Mouse (Mus musculus) neural tube, embryonic 11.5 days (tissue): ENCODE measurements at regions not wholly inside any gene's neighbourhood (a gene's known extent, or its start where the extent isn't known, plus 50 kb on each side); places are given as distances from the start of the nearest gene placed in this dataset.

Experiments
- ATAC-seq: fragments of 200-750 bp; cut with Nextera tagmentation; 2 replicates; pipeline ENCODE4 v1.8.0; 2017; ENCODE audit warnings: moderate number of reproducible peaks, mild to moderate bottlenecking, moderate TSS enrichment, moderate library complexity; ENCODE audit not compliant: insufficient read depth, low FRiP score, low TSS enrichment
- DNase-seq: peaks from one replicate; pipeline ENCODE4 v3.0.0-alpha.2; 2015; ENCODE audit warnings: low spot score
- H3K27ac ChIP-seq: fragments of 300-500 bp; sonication (generic); 2 replicates; pipeline ENCODE4 v1.5.1; 2014; ENCODE audit warnings: low read depth, mild to moderate bottlenecking, low read length
- H3K27me3 ChIP-seq: fragments of 300-500 bp; sonication (generic); 2 replicates; pipeline ENCODE4 v1.6.1; 2014; ENCODE audit warnings: mild to moderate bottlenecking, low read length, mixed read lengths; ENCODE audit not compliant: control insufficient read depth, insufficient read depth
- H3K36me3 ChIP-seq: fragments of 300-500 bp; sonication (generic); 2 replicates; pipeline ENCODE4 v1.6.1; 2014; ENCODE audit warnings: mild to moderate bottlenecking, low read length, moderate library complexity, mixed read lengths; ENCODE audit not compliant: control insufficient read depth, insufficient read depth
- H3K4me1 ChIP-seq: fragments of 300-500 bp; sonication (generic); 2 replicates; pipeline ENCODE4 v1.6.1; 2014; ENCODE audit warnings: low read length, mixed read lengths; ENCODE audit not compliant: control insufficient read depth, insufficient read depth
- H3K4me2 ChIP-seq: fragments of 300-500 bp; sonication (generic); 2 replicates; pipeline ENCODE4 v1.6.1; 2014; ENCODE audit warnings: low read depth, mild to moderate bottlenecking, moderate library complexity
- H3K4me3 ChIP-seq: fragments of 300-500 bp; sonication (generic); 2 replicates; pipeline ENCODE4 v1.5.1; 2014; ENCODE audit warnings: low read depth, low read length
- H3K9ac ChIP-seq: fragments of 300-500 bp; sonication (generic); 2 replicates; pipeline ENCODE4 v1.6.1; 2014; ENCODE audit warnings: mild to moderate bottlenecking, low read length
- H3K9me3 ChIP-seq: fragments of 300-500 bp; sonication (generic); 2 replicates; pipeline ENCODE4 v1.6.1; 2016; ENCODE audit warnings: low read length; ENCODE audit not compliant: control insufficient read depth
- WGBS: fragments of 180-500 bp; shearing (Covaris S2); extraction: QIAGEN DNeasy Blood & Tissue Kit; methylation state at CpG from one replicate; pipeline ENCODE4 v1.1.7; 2014; 5-methylcytosine and 5-hydroxymethylcytosine counted together

DNA sequence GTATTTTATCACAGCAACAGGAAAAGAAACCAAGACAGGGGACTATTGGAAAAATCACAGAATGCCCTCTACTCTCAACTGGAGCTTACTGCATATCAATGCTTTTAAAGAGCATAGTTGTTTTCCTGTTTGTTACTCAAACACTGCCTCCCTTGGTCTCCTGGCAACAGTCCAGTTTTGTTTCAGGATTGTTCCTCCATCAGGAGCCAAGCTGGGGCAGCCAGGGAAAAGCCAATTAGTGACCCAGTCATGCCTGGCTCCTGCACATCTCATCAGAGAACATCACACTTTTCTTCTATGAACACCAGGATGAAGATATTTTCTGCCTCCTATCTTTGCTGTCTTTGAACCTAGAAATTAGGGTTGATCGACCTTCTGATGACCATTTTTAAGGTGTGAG is 113.6 kb upstream of the Wscd1 start:
- Histone ChIP-seq H3K4me1 (peaks cover 3% of the 10 kb centered on the region; the same call in 1 of the 2 replicates), H3K27ac (no peak overlapping the region), H3K36me3 (no peaks in the 10 kb centered on the region), H3K4me2 (no peak overlapping the region), H3K4me3 (no peak overlapping the region), H3K9ac (no peak overlapping the region), H3K27me3 (no peaks in the 10 kb centered on the region), H3K9me3 (no peaks in the 10 kb centered on the region)
- WGBS = 79% methylated on average over 1 of the region's 1 CpGs
- no peak for DNase-seq
- no peak for ATAC-seq

- ATAC-seq (no peak; the same call in 1 of the 2 replicates), DNase-seq (peak; percentile 47)
- no peak overlapping the region for H3K27ac ChIP-seq
- H3K9ac ChIP-seq = no peak overlapping the region
- H3K9me3 ChIP-seq = no peaks in the 10 kb centered on the region
- no peak overlapping the region for H3K4me3 ChIP-seq
- no peak overlapping the region for H3K4me2 ChIP-seq
- H3K36me3 ChIP-seq = no peaks in the 10 kb centered on the region
- 9% methylated on average over 5 of the region's 5 CpGs for WGBS
- H3K4me1 ChIP-seq = peaks cover 3% of the 10 kb centered on the region; the same call in 1 of the 2 replicates
- no peaks in the 10 kb centered on the region for H3K27me3 ChIP-seq
These were observed 112.9 kb upstream of the Wscd1 start for GRCm38 (mm10) chr11:71636785-71637184.

GRCm38 (mm10) chr11:71642886-71643285 is 106.8 kb upstream of the Wscd1 start:
- no peaks in the 10 kb centered on the region for H3K36me3 ChIP-seq
- H3K4me3 ChIP-seq = no peak overlapping the region
- no peak overlapping the region for H3K9ac ChIP-seq
- no peaks in the 10 kb centered on the region for H3K9me3 ChIP-seq
- H3K4me1 ChIP-seq = no peaks in the 10 kb centered on the region
- 66% methylated on average over 5 of the region's 5 CpGs for WGBS
- no peak for ATAC-seq
- H3K4me2 ChIP-seq = no peak overlapping the region
- no peaks in the 10 kb centered on the region for H3K27me3 ChIP-seq
- DNase-seq = no peak
- no peak overlapping the region for H3K27ac ChIP-seq

DNA sequence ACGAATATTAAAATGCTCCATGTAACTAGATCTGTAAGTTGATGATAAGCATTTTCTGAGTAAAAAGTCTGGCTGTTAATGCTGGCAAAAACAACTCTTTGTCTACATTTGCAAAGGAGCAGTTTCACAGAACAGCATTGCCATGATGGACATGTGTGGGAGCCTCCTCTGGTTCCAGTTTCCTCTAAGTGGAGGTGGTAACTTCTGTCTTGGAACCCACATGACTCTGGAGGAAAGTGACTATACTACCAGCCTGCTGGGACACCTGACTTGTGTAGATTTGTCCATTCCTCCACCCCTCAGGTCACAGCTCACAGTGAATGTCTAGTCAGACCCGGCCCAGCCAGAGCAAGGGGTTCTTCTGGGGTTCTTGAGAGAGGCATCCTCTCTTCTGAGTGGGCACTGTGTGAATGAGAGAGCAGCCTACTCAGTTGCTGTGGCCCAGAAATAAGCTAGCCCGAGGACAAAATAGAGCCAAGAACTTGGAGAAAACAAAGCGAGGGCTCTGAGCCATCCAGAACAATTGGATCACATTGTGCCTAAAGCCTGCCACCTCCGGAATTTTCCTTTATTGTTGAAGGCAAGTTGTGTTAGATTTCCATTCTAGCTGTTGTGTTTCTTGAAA is 97.9 kb upstream of the Wscd1 start:
- ATAC-seq (no peak), DNase-seq (no peak)
- no peak overlapping the region for H3K4me2 ChIP-seq
- no peaks in the 10 kb centered on the region for H3K36me3 ChIP-seq
- 89% methylated on average over 5 of the region's 5 CpGs for WGBS
- no peak overlapping the region for H3K4me3 ChIP-seq
- no peaks in the 10 kb centered on the region for H3K9me3 ChIP-seq
- no peaks in the 10 kb centered on the region for H3K27me3 ChIP-seq
- no peaks in the 10 kb centered on the region for H3K4me1 ChIP-seq
- H3K27ac ChIP-seq = no peak overlapping the region
- H3K9ac ChIP-seq = no peak overlapping the region

DNA sequence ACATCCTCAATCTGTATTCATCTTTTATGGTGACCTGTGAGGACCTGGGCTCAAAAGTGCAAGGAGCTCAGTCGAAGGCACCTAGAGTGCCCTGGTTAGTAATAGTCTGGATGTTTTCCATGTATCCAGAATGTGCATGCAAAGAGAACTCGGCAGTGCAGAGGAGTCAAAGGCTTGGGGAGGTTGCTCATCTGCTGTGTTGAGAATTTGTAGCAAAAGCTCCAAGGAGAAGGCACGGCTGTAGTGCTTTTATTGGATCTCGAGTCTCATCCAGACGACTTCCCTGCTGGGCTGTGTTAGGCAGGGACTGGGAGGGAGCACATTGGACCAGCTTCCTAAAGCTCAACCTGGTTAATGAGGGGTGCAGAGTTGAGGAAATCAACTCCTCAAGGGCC is 97.3 kb upstream of the Wscd1 start:
- WGBS = 64% methylated on average over 5 of the region's 5 CpGs
- H3K4me1 ChIP-seq = no peaks in the 10 kb centered on the region

DNA sequence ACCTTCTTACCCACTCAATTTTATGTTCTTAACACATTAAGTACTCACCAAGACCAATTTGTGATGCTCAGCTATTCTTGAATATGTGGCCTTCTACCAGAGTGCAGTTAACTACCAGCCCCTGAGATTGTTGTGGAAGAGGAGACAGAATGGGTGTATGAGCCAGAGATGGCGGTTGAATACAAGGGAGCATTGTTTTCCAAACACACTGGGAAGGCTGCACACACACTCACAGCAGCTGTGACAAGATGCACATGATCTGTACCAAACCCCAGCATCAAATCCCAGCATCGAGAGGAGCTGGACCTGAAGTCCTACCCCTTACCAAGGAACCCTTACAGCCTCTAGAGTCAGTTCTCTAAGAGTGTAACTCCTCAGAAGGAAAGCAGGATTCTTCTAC is 91.4 kb upstream of the Wscd1 start:
- no peak for DNase-seq
- ATAC-seq = no peak
- WGBS = 51% methylated on average over 2 of the region's 2 CpGs
- no peak overlapping the region for H3K9ac ChIP-seq
- no peaks in the 10 kb centered on the region for H3K9me3 ChIP-seq
- H3K4me1 ChIP-seq = no peaks in the 10 kb centered on the region
- H3K4me3 ChIP-seq = no peak overlapping the region
- no peak overlapping the region for H3K27ac ChIP-seq
- no peak overlapping the region for H3K4me2 ChIP-seq
- no peaks in the 10 kb centered on the region for H3K36me3 ChIP-seq
- H3K27me3 ChIP-seq = no peaks in the 10 kb centered on the region

More for the DNA sequence above, 97.3 kb upstream of the Wscd1 start:
- no peaks in the 10 kb centered on the region for H3K36me3 ChIP-seq
- H3K9me3 ChIP-seq = no peaks in the 10 kb centered on the region
- no peaks in the 10 kb centered on the region for H3K27me3 ChIP-seq
- H3K4me3 ChIP-seq = no peak overlapping the region
- DNase-seq = no peak
- ATAC-seq = no peak
- H3K4me2 ChIP-seq = no peak overlapping the region
- H3K9ac ChIP-seq = no peak overlapping the region
- no peak overlapping the region for H3K27ac ChIP-seq

GRCm38 (mm10) chr11:71670111-71671050 is 79.3 kb upstream of the Wscd1 start:
- Histone ChIP-seq H3K27ac (no peak overlapping the region), H3K9me3 (no peaks in the 10 kb centered on the region)
- DNase-seq = peak; percentile 19

DNA sequence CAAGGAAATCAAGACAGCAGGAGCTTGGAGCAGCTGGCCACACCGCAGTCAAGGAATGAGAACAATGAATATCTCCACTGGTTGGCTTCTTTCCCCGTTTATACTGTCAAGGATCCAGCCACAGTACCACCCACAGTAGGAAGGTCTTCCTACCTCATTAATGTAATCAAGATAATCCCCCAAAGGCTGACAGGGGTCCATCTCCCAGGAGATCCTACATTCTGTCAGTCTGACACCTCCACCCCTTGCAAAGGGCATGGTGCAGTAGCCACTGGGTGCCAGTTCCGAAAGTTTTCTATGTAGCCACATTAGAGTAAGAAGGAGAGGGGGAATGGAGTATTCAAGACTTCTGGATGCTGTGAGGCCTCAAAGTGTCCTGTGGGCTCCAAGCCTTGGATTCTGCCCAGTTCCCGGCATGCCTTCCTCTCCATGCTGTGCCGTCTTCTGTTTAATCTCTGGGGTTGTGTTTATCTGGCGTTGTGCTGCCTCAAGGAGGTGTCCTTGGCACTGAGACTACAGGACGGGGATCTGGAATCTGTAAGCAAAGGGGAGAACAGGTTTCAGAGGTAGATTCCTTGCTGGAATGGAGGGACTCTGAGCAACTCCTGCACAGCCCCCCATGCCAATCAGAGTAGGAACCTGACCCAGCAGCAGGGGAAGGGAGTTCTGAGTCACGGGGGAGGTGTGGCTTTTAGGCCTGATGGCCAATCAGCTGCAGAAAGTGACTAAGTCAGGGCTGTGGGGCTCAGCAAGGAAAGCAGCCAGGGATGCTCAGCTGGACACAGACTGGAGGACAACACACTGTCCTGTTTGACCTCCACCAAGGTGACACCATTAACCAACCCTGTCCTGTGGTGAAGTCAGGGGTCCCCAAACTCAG is 77.3 kb upstream of the Wscd1 start:
- no peak overlapping the region for H3K27ac ChIP-seq
- 63% methylated on average over 8 of the region's 8 CpGs for WGBS
- no peak overlapping the region for H3K9ac ChIP-seq
- no peaks in the 10 kb centered on the region for H3K4me1 ChIP-seq
- H3K27me3 ChIP-seq = no peaks in the 10 kb centered on the region
- no peak for DNase-seq
- ATAC-seq = no peak
- no peak overlapping the region for H3K4me2 ChIP-seq
- H3K4me3 ChIP-seq = no peak overlapping the region
- H3K9me3 ChIP-seq = no peaks in the 10 kb centered on the region
- H3K36me3 ChIP-seq = no peaks in the 10 kb centered on the region

More at GRCm38 (mm10) chr11:71670111-71671050, 79.3 kb upstream of the Wscd1 start:
- no peak overlapping the region for H3K4me3 ChIP-seq
- H3K4me1 ChIP-seq = no peaks in the 10 kb centered on the region
- H3K9ac ChIP-seq = no peak overlapping the region
- no peak overlapping the region for H3K4me2 ChIP-seq
- H3K27me3 ChIP-seq = no peaks in the 10 kb centered on the region
- 70% methylated on average over 19 of the region's 19 CpGs for WGBS
- no peaks in the 10 kb centered on the region for H3K36me3 ChIP-seq
- ATAC-seq = no peak
